Mouse (Mus musculus) left cerebral cortex, adult 2 months (tissue): ENCODE data around the gene Iqcn. TPM values are rescaled to one million over a fixed set of nuclear protein-coding genes. Genes with fewer than 3 reads are reported as not detected.

Experiments
- DNase-seq, 2 experiments: peaks; one replicate each; pipeline ENCODE4 v3.0.0; 2021 to 2022; ENCODE audit warnings: low spot score in 2 of 2, mixed read lengths in 1 of 2; ENCODE audit errors: extremely low spot score in 1 of 2
- H3K27ac ChIP-seq: fragments of 200-600 bp; 2 replicates; pipeline ENCODE4 v1.8.1; 2022
- H3K4me3 ChIP-seq: fragments of 200-600 bp; 2 replicates; pipeline ENCODE4 v1.8.1; 2022
- CTCF ChIP-seq: fragments of 200-600 bp; IDR thresholded peaks from 2 replicates; pipeline ENCODE4 v1.8.1; 2022; ENCODE audit warnings: antibody characterized with exemption, mild to moderate bottlenecking, moderate library complexity
- intact Hi-C: fragments of 180-260 bp; cut with DNase I; formaldehyde crosslinking; loops from one replicate; pipeline ENCODE4 v1.15.1; 2025
- total RNA-seq, 2 experiments: library from RNA; stranded (reverse); gene quantifications; 2 replicates each; pipeline ENCODE4 v1.2.3; 2021

Gene Iqcn
- total RNA-seq, 2 experiments from 2014 or later, result 0.16 to 0.21 TPM

GRCm38 (mm10) chr8:70708281-70708680 lies 5.0 kb downstream of the Iqcn start:
- Histone ChIP-seq H3K4me3 (no peak overlapping the region), H3K27ac (no peak overlapping the region)
- intact Hi-C loops, result no loop called here
- TF ChIP-seq CTCF, result no peak
- no peak for DNase-seq

- no peak overlapping the region for H3K27ac ChIP-seq
- DNase-seq, result no peak
- intact Hi-C loops, result no loop called here
- no peak for TF ChIP-seq CTCF
- no peak overlapping the region for H3K4me3 ChIP-seq
These were observed 6.5 kb downstream of the Iqcn start for GRCm38 (mm10) chr8:70709794-70710193.

GRCm38 (mm10) chr8:70710296-70710695 lies 7.0 kb downstream of the Iqcn start:
- no peak for DNase-seq
- intact Hi-C loops, result no loop called here
- no peak for TF ChIP-seq CTCF
- Histone ChIP-seq H3K4me3 (no peak overlapping the region), H3K27ac (no peak overlapping the region)

- DNase-seq, result no peak
- intact Hi-C loops, result no loop called here
- H3K27ac ChIP-seq, result no peak overlapping the region
- TF ChIP-seq CTCF, result no peak
- H3K4me3 ChIP-seq, result no peak overlapping the region
These were observed 7.8 kb downstream of the Iqcn start for GRCm38 (mm10) chr8:70711041-70711440.

GRCm38 (mm10) chr8:70713991-70714390 lies 10.7 kb downstream of the Iqcn start:
- no peak for DNase-seq
- no peak for TF ChIP-seq CTCF
- no peak overlapping the region for H3K4me3 ChIP-seq
- intact Hi-C loops, result no loop called here
- no peak overlapping the region for H3K27ac ChIP-seq

- Histone ChIP-seq H3K4me3 (no peak overlapping the region), H3K27ac (no peak overlapping the region)
- intact Hi-C loops, result no loop called here
- no peak for TF ChIP-seq CTCF
- no peak for DNase-seq
These were observed 11.8 kb downstream of the Iqcn start for GRCm38 (mm10) chr8:70715086-70715485.

- TF ChIP-seq CTCF, result no peak
- H3K27ac ChIP-seq, result no peak overlapping the region
- no peak overlapping the region for H3K4me3 ChIP-seq
- intact Hi-C loops, result no loop called here
- no peak for DNase-seq
These were observed 13.5 kb downstream of the Iqcn start for GRCm38 (mm10) chr8:70716521-70717400.

GRCm38 (mm10) chr8:70718297-70718696 lies 15.0 kb downstream of the Iqcn start, which contains the start of gene Gm3336:
Gene Gm3336, plus strand, starts transcription at chr8:70718543.
- H3K4me3 ChIP-seq, result no peak within 1 kb of the TSS
- TF ChIP-seq CTCF, result peak; percentile 96
- peak; percentile 57 to 72 for DNase-seq
- intact Hi-C loops, result no loop called here
- no peak within 1 kb of the TSS for H3K27ac ChIP-seq

GRCm38 (mm10) chr8:70719796-70720270 lies 16.6 kb downstream of the Iqcn start:
- TF ChIP-seq CTCF, result no peak
- DNase-seq, result no peak
- intact Hi-C loops, result loop anchor here (1.0 kb wide), 3 partner anchors 32 to 120 kb away; no protein-coding TSS in a partner anchor
- Histone ChIP-seq H3K27ac (no peak overlapping the region), H3K4me3 (no peak overlapping the region)

- Histone ChIP-seq H3K27ac (no peak overlapping the region), H3K4me3 (no peak overlapping the region)
- intact Hi-C loops, result loop anchor here (1.0 kb wide), 3 partner anchors 32 to 120 kb away; no protein-coding TSS in a partner anchor
- peak; percentile 69 to 86 for DNase-seq
- TF ChIP-seq CTCF, result peak; percentile 99
These were observed 17.5 kb downstream of the Iqcn start for GRCm38 (mm10) chr8:70720739-70721138.

- Histone ChIP-seq H3K4me3 (no peak overlapping the region), H3K27ac (no peak overlapping the region)
- intact Hi-C loops, result no loop called here
- no peak for TF ChIP-seq CTCF
- DNase-seq, result no peak
These were observed 18.3 kb downstream of the Iqcn start for GRCm38 (mm10) chr8:70721601-70722000.

- Histone ChIP-seq H3K27ac (no peak within 1 kb of the TSS), H3K4me3 (no peak within 1 kb of the TSS)
- intact Hi-C loops, result no loop called here
- no peak for DNase-seq
- no peak for TF ChIP-seq CTCF
These were observed 20.4 kb downstream of the Iqcn start, which contains the start of gene Pde4c for GRCm38 (mm10) chr8:70723486-70724210. Gene Pde4c, plus strand, starts transcription at chr8:70723720.
